Mouse (Mus musculus): Measurements from ENCODE around the gene Ampd3. TPM values are rescaled to one million over a fixed set of nuclear protein-coding genes. Genes with fewer than 3 reads are reported as not detected.

Gene Ampd3
- polyA plus RNA-seq, 1 experiment from 2014 or later: 13.9 TPM

DNA sequence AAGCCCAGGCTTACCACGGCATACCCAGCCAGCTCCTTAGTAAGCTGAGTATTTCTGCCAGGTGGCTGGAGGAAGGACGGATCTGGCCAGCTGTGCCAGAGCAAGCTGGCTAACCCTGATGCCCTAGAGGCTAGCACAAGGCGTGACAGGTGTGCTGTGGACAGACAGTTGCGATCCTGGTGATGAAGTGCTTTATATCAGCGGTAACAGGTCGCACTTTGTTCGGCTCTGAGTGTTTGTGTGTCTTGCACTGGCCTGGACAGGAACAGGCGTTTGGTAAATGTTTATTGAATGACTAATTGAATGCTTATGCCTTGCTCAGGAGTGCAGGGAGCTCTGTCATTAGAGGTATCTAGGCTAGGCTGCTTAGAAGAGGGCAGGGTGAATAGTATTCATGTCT is 17.0 kb downstream of the Ampd3 start:
- H3K27ac ChIP-seq (ENCODE audit: low read length): no peak overlapping the region
- H3K4me3 ChIP-seq (ENCODE audit: low read depth, low read length): no peak overlapping the region
- no peaks in the 10 kb centered on the region for H3K9me3 ChIP-seq (replicated peaks; ENCODE audit: control insufficient read depth, low read length, poor library complexity, severe bottlenecking)
- 81% methylated on average over 8 of the region's 8 CpGs for WGBS
- no peaks in the 10 kb centered on the region for H3K36me3 ChIP-seq (ENCODE audit: control insufficient read depth, insufficient read depth, low read length)
- no peak overlapping the region for H3K9ac ChIP-seq (ENCODE audit: low read depth, low read length)
- no peaks in the 10 kb centered on the region for H3K27me3 ChIP-seq (ENCODE audit: control insufficient read depth, insufficient read depth, low read depth, low read length)
- no peak for ATAC-seq
- 0 out of 2 replicates have a peak, but pooled peaks cover 2% of the 10 kb centered on the region for H3K4me1 ChIP-seq (ENCODE audit: control insufficient read depth, insufficient read depth, low read length)
- no peak overlapping the region for H3K4me2 ChIP-seq (ENCODE audit: low read length)

DNA sequence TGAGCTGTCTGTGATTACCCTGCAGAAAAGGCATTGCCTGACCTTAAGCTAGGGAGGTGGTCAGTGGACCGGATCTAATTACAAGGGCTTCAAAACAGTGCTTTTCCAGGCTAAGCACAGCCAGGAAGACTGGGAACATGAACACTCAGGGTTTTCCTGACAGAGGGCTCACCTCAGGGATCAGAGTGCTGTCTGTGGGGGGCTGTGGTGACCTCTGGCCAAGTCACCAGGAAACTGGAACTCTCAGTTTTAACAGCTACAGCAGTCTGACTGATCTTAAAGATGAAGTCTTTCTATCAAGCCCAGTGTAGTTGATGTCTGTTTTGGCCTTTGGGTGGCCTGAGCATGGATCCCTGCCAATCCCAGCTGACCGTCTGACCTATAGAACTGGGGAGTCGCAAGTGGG is 17.7 kb downstream of the Ampd3 start:
- ATAC-seq: no peak

DNA sequence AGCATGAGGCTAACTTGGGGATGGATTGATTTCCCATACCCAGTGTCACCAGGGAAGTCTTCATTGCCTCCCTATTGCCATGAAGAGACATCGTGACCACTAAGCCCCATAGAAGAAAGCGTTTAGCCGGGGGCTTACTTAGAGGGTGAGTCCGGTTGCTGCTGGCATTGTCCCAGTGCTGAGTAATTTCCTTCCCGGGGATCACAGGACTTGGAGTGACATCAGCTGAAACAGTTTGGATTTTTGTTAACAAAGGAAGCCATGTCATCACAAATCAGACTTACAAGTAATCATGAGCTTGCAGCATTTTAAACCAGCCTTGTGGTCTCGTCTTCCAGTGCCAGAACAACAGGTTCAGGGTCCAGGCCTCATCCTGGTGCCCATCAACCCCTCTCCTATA is 19.3 kb downstream of the Ampd3 start:
- Histone ChIP-seq H3K36me3 (ENCODE audit: control insufficient read depth, insufficient read depth, low read length) (no peaks in the 10 kb centered on the region), H3K4me3 (ENCODE audit: low read depth, low read length) (no peak overlapping the region), H3K4me1 (ENCODE audit: control insufficient read depth, insufficient read depth, low read length) (no peaks in the 10 kb centered on the region), H3K9ac (ENCODE audit: low read depth, low read length) (no peak overlapping the region), H3K9me3 (replicated peaks; ENCODE audit: control insufficient read depth, low read length, poor library complexity, severe bottlenecking) (no peaks in the 10 kb centered on the region), H3K27me3 (ENCODE audit: control insufficient read depth, insufficient read depth, low read depth, low read length) (no peaks in the 10 kb centered on the region), H3K27ac (ENCODE audit: low read length) (no peak overlapping the region), H3K4me2 (ENCODE audit: low read length) (no peak overlapping the region)
- no peak for ATAC-seq
- WGBS: 66% methylated on average over 6 of the region's 6 CpGs

More for the DNA sequence above, 17.7 kb downstream of the Ampd3 start:
- H3K27me3 ChIP-seq (ENCODE audit: control insufficient read depth, insufficient read depth, low read depth, low read length): no peaks in the 10 kb centered on the region
- no peak overlapping the region for H3K27ac ChIP-seq (ENCODE audit: low read length)
- no peak overlapping the region for H3K9ac ChIP-seq (ENCODE audit: low read depth, low read length)
- H3K4me3 ChIP-seq (ENCODE audit: low read depth, low read length): no peak overlapping the region
- no peak overlapping the region for H3K4me2 ChIP-seq (ENCODE audit: low read length)
- no peaks in the 10 kb centered on the region for H3K36me3 ChIP-seq (ENCODE audit: control insufficient read depth, insufficient read depth, low read length)
- 64% methylated on average over 3 of the region's 3 CpGs for WGBS
- H3K4me1 ChIP-seq (ENCODE audit: control insufficient read depth, insufficient read depth, low read length): 0 out of 2 replicates have a peak, but pooled peaks cover 2% of the 10 kb centered on the region
- H3K9me3 ChIP-seq (replicated peaks; ENCODE audit: control insufficient read depth, low read length, poor library complexity, severe bottlenecking): no peaks in the 10 kb centered on the region

DNA sequence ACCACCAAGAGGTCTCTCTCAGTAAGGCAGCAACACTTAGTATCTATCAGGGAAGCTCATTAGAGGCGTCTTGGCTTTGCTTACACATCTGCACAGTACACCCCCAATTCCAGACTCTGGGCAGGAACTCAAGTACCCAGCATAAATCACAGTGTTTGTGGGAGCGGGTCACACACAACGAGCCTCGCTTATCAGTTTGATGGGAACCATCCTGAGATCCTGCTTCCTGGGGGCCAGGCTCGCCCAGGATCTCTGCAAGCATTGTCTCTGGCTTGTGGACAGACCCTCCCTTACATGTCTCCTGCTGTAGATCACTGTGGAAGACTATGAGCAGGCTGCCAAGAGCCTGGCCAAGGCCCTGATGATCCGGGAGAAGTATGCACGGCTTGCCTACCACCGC is 22.9 kb downstream of the Ampd3 start:
- 96% methylated on average over 8 of the region's 8 CpGs for WGBS
- Histone ChIP-seq H3K9me3 (replicated peaks; ENCODE audit: control insufficient read depth, low read length, poor library complexity, severe bottlenecking) (no peaks in the 10 kb centered on the region), H3K9ac (ENCODE audit: low read depth, low read length) (no peak overlapping the region), H3K27me3 (ENCODE audit: control insufficient read depth, insufficient read depth, low read depth, low read length) (no peaks in the 10 kb centered on the region), H3K4me3 (ENCODE audit: low read depth, low read length) (no peak overlapping the region), H3K4me1 (ENCODE audit: control insufficient read depth, insufficient read depth, low read length) (no peaks in the 10 kb centered on the region), H3K4me2 (ENCODE audit: low read length) (no peak overlapping the region), H3K36me3 (ENCODE audit: control insufficient read depth, insufficient read depth, low read length) (no peaks in the 10 kb centered on the region), H3K27ac (ENCODE audit: low read length) (no peak overlapping the region)
- no peak for ATAC-seq

DNA sequence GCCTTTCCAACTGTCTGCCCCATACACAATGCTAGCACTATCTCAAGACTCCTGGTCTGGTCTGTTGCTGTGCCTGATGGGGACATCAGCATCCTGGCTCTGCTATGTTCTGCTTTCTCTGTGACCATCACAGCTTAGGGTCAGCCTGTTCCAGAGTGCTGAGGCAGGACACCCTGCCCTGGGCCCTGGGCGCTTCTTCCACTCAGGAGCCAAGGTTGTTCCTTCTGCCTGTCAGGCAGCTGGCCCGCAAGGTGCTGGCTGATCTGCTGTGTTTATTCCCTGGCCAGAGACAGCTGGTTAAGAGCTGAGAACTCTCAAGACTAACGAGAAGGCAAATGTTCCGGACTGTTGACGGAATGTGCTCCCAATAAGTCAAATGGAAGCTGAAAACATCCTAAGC is 24.2 kb downstream of the Ampd3 start:
- Histone ChIP-seq H3K4me1 (ENCODE audit: control insufficient read depth, insufficient read depth, low read length) (no peaks in the 10 kb centered on the region), H3K4me2 (ENCODE audit: low read length) (no peak overlapping the region), H3K9ac (ENCODE audit: low read depth, low read length) (no peak overlapping the region), H3K9me3 (replicated peaks; ENCODE audit: control insufficient read depth, low read length, poor library complexity, severe bottlenecking) (no peaks in the 10 kb centered on the region), H3K27me3 (ENCODE audit: control insufficient read depth, insufficient read depth, low read depth, low read length) (no peaks in the 10 kb centered on the region), H3K27ac (ENCODE audit: low read length) (no peak overlapping the region), H3K36me3 (ENCODE audit: control insufficient read depth, insufficient read depth, low read length) (no peaks in the 10 kb centered on the region), H3K4me3 (ENCODE audit: low read depth, low read length) (no peak overlapping the region)
- no peak for ATAC-seq
- WGBS: 89% methylated on average over 5 of the region's 5 CpGs

DNA sequence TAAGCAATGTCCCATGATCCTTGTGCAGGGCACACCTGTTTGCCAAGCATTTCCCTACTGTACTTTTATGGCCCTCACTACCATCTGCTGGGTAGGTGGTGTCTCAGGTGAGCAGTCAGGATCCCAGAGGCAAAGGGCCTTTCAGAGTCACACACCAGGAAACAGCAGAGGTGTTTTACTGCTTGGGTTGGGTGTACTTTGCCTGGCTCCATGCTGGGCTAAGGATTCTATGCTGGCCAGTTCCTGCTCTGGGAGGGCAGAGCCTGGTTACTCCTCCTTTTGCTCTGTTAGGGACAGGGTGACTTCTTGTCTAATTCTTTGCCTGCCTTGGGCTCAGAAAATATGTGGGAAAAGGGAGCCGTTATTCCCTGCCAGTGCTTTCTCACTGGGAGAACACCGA is 24.8 kb downstream of the Ampd3 start:
- H3K9ac ChIP-seq (ENCODE audit: low read depth, low read length): no peak overlapping the region
- H3K9me3 ChIP-seq (replicated peaks; ENCODE audit: control insufficient read depth, low read length, poor library complexity, severe bottlenecking): no peaks in the 10 kb centered on the region
- no peak overlapping the region for H3K4me3 ChIP-seq (ENCODE audit: low read depth, low read length)
- H3K4me2 ChIP-seq (ENCODE audit: low read length): no peak overlapping the region
- no peak for ATAC-seq
- no peaks in the 10 kb centered on the region for H3K36me3 ChIP-seq (ENCODE audit: control insufficient read depth, insufficient read depth, low read length)
- H3K27me3 ChIP-seq (ENCODE audit: control insufficient read depth, insufficient read depth, low read depth, low read length): no peaks in the 10 kb centered on the region
- H3K27ac ChIP-seq (ENCODE audit: low read length): no peak overlapping the region
- no peaks in the 10 kb centered on the region for H3K4me1 ChIP-seq (ENCODE audit: control insufficient read depth, insufficient read depth, low read length)
- 97% methylated on average over 2 of the region's 2 CpGs for WGBS

DNA sequence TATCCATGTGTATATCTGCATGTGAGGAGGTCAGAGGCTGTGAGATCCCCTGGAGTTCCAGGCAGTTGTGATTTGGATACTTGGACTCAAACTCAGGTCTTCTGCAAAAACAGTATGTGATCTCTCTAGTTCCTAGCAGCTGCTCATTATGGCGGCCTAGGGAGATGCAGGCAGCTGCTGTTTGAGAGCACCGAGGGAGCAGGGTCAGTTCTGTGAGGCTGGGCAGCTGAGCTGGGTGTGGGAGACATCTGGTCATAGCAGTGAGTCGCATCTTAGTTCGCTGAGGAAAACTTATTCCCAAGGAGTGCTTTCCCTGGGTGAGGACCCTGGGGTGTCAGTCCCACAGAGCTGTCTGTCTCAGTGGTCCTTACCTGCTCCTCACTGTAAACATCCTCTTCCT is 26.7 kb downstream of the Ampd3 start:
- Histone ChIP-seq H3K4me3 (ENCODE audit: low read depth, low read length) (no peak overlapping the region), H3K4me2 (ENCODE audit: low read length) (no peak overlapping the region), H3K36me3 (ENCODE audit: control insufficient read depth, insufficient read depth, low read length) (no peaks in the 10 kb centered on the region), H3K27ac (ENCODE audit: low read length) (no peak overlapping the region), H3K27me3 (ENCODE audit: control insufficient read depth, insufficient read depth, low read depth, low read length) (no peaks in the 10 kb centered on the region), H3K9me3 (replicated peaks; ENCODE audit: control insufficient read depth, low read length, poor library complexity, severe bottlenecking) (no peaks in the 10 kb centered on the region), H3K4me1 (ENCODE audit: control insufficient read depth, insufficient read depth, low read length) (no peaks in the 10 kb centered on the region), H3K9ac (ENCODE audit: low read depth, low read length) (no peak overlapping the region)
- 63% methylated on average over 4 of the region's 4 CpGs for WGBS
- ATAC-seq: no peak

DNA sequence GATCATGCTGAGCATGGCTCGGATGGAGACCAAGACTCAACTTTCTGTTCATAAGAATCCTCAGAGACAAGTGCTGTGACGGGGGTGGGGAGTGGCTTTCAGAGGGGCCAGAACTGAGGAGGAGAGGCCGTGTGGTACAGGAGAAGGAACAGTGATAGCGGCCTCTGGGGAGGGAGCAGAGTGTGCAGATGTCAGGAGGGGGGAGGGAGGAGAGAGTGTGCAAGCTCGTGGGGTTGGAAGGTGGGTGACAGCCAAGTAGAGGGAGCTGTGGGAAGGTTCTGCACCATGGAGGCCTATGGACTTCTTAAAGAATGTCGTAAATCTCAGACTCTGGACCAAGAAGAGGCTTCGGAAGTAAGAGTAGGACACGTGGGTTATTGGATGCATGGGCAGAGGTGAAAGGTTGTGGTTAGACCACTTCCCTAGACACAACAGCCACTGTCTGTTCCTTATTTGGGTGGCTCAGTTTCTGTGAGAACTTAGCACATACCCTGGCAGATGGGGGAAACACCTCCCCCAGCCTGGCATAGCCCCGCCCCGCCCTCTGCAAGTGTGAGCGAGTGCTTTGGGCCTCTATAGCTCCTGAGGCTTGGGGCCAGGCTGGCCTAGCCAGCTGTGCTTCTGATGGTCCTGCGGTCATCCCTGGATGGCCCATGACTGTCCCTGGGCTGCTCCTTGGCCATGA is 28.5 kb downstream of the Ampd3 start:
- Histone ChIP-seq H3K4me3 (ENCODE audit: low read depth, low read length) (no peak overlapping the region), H3K36me3 (ENCODE audit: control insufficient read depth, insufficient read depth, low read length) (no peaks in the 10 kb centered on the region), H3K4me1 (ENCODE audit: control insufficient read depth, insufficient read depth, low read length) (no peaks in the 10 kb centered on the region), H3K9ac (ENCODE audit: low read depth, low read length) (no peak overlapping the region), H3K9me3 (replicated peaks; ENCODE audit: control insufficient read depth, low read length, poor library complexity, severe bottlenecking) (no peaks in the 10 kb centered on the region), H3K4me2 (ENCODE audit: low read length) (no peak overlapping the region), H3K27ac (ENCODE audit: low read length) (no peak overlapping the region), H3K27me3 (ENCODE audit: control insufficient read depth, insufficient read depth, low read depth, low read length) (no peaks in the 10 kb centered on the region)
- WGBS: 74% methylated on average over 12 of the region's 12 CpGs
- ATAC-seq: no peak

DNA sequence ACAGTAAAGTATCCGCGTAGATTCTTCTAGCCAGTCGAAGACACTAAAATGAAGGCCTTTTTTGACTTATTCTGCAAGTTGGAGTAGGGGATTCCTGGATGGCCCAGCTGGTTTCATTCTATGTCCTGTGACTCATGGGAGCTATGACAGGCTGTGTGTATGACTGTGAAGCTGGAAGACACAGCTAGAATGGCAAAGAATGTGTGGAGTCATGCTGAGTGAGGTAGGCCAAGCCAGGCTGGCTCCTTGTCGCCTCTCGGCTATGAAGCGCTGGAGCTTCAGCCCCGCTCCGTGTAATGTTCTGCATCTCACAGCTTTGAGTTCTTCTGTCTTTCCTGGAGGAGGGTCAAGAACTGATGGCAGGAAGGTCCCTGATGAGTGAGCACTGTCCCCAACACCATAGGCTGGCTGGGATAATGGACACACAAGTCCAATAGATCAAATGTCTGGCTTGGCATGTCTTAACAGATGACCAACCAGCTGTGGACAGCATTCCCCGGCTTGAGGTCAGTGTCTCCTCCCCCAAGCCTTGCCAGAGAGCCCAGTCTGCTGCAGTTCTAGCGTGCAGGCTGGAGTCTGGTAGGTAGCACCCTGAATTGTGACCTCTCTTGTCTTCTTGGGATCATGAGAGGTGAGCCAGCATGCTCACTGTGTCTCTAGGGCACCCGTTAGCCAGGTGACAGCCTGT is 29.9 kb downstream of the Ampd3 start:
- Histone ChIP-seq H3K4me1 (ENCODE audit: control insufficient read depth, insufficient read depth, low read length) (no peaks in the 10 kb centered on the region), H3K27ac (ENCODE audit: low read length) (no peak overlapping the region), H3K4me3 (ENCODE audit: low read depth, low read length) (no peak overlapping the region), H3K36me3 (ENCODE audit: control insufficient read depth, insufficient read depth, low read length) (no peaks in the 10 kb centered on the region), H3K4me2 (ENCODE audit: low read length) (no peak overlapping the region), H3K9me3 (replicated peaks; ENCODE audit: control insufficient read depth, low read length, poor library complexity, severe bottlenecking) (no peaks in the 10 kb centered on the region), H3K27me3 (ENCODE audit: control insufficient read depth, insufficient read depth, low read depth, low read length) (no peaks in the 10 kb centered on the region), H3K9ac (ENCODE audit: low read depth, low read length) (no peak overlapping the region)
- 81% methylated on average over 11 of the region's 11 CpGs for WGBS
- ATAC-seq: no peak
